Mouse (Mus musculus) cerebellum, adult 11 months (tissue): ENCODE data around the gene Pglyrp1.

Experiments
- DNase-seq: peaks from one replicate; pipeline ENCODE4 v3.0.0; 2022

Pglyrp1 gene

GRCm38 (mm10) chr7:18886963-18887362, 15.8 kb downstream of the Pglyrp1 start:
- DNase-seq: no peak

DNA sequence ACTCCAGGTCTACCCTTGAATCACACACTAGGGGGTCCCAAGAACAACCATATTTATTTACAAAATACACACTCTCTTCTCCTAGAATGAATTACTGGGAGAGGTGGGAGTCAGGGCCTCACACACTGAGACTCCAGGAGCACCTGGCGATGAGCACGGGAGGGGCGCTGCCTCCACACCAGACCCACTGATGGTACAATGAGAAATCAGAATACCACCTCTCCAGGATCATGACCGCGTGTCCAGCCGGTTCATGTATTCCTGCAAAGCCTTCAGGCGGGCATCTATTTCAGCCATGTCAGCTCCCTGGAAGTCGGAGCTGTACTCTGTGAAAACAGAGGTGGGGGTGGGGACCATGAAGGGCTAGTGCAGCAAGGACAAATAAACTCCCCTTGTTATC, 19.7 kb downstream of the Pglyrp1 start:
- no peak for DNase-seq

GRCm38 (mm10) chr7:18891872-18892599, 20.9 kb downstream of the Pglyrp1 start:
- peak; percentile 90 for DNase-seq

DNA sequence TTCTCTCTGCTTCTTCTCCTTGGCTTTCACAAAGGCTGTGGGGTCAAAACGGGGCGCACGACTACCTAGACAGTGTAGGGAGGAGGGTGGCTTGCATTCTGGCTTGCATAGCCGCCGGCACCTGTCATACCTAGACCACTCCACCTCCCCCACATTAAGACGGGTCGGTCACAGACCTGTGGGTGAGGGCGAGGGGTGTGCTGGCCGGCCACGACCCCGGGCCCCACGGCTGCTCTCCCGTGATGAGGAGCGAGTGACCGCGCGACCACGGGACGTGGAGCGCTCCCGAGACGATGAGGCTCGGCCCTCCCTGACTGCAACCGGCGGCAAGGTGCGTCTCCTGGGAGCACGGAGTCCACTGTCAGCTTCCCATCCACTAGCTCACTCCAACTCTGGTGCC, 21.9 kb downstream of the Pglyrp1 start:
- no peak for DNase-seq

GRCm38 (mm10) chr7:18893651-18894430, 22.7 kb downstream of the Pglyrp1 start:
- peak; percentile 82 for DNase-seq

DNA sequence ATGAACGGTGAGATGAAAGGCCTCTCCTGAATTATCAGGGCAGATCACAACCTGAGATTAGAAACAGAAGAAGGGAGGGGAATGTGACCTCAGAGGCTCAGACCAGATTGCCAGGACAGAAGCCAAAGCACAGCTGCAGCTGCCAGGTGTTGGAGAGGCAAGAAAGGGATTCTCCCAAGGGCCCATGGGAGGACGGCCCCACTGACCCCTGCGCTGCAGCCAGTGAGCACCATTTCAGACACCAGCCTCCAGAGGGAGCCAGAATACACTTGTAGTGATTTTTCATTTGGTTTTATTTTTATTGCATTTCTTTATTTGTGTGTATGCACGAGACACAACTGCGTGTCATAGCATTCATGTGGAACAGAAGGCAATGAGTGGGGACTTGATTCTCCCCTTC, 25.4 kb downstream of the Pglyrp1 start:
- DNase-seq: no peak

DNA sequence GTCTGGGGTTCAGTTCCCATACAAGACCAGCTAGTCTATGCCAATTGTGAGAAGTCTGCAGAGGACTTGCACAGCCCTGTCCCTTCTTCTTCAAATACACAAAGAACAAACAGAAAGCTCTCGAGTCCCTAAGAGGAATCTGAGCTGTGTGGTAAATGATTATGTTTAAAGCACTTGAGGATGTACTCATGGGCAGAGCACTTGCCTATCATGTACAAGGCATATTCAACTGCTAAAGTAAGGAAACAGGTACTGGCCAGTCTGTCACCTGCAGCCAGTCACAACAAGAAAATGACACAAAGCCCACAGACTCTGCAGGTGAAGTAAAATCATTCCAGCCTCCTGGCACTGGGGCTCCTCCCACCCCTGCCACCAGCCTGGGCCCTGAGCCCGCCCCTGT, 29.4 kb downstream of the Pglyrp1 start:
- DNase-seq: no peak

- DNase-seq: no peak
Observed at GRCm38 (mm10) chr7:18902486-18902885, 31.4 kb downstream of the Pglyrp1 start.

DNA sequence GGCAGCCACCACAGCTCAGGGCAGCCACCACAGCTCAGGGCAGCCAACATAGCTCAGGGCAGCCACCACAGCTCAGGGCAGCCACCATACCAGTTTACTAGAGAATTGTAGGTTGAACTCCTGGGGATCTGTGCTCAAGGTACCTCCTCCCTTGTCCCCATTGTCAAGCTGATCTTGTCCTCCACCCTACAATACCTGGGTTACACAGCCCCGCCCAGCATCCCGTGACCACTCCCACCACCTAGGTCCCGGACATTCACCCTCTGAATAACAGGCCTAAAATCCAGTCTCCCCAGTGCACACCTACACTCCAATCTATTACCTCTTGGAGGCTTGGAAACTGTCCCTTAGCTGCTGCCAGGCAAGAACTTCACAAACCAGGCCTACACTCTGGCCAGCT, 33.8 kb downstream of the Pglyrp1 start:
- DNase-seq: no peak

DNA sequence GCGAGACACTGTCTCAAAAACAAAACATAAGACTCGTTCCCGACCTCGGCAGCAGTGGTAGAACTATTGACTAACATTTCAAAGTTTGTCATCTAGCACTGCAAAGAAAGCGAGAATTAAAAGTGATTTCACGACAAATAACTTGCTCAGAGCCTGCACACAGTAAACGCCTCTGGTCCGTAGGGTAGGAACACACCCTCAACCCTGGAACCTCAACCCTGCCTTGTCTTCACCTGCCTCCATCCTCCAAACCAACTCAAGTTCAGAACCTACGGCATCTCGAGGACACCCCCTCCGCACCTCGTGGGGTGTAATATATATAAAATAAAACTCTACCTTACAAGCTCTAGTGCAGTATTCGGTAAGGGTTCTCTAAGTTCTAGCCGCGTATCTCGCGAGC, 38.7 kb downstream of the Pglyrp1 start:
- DNase-seq: no peak

DNA sequence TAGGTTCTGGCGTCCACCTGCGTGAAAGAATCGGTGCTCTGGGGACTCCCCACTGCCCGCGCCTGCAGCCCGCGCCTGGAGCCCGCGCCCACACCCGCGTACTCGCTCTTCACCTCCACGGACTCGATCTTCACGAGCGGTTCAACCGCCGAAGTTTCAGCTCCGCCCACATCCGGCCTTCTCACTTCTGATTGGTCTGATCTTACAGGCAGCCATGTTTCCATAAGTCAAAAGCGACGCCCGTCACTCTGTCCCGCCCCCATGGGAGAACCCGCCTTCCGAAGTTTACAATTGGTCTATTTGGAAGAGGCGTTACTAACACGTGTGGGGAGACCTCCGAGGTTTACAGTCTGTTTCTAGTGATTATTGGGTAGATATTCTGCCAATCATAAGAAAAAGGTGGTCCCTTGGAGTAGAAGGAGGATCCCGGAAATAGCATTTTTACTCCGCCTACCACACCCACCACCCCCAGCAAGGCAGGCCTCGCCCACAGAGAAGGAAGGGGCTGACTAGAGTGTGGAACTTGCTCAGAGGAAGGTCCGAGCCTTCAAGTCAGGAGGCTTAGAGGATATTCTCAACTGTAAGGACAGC, 39.2 kb downstream of the Pglyrp1 start, which contains the start of gene Ccdc61:
Gene Ccdc61, minus strand, starts transcription at position 175 of the 591 bp plus-strand sequence.
- DNase-seq: peak; percentile 95

- no peak for DNase-seq
Observed at GRCm38 (mm10) chr7:18916254-18916653, 45.1 kb downstream of the Pglyrp1 start.

DNA sequence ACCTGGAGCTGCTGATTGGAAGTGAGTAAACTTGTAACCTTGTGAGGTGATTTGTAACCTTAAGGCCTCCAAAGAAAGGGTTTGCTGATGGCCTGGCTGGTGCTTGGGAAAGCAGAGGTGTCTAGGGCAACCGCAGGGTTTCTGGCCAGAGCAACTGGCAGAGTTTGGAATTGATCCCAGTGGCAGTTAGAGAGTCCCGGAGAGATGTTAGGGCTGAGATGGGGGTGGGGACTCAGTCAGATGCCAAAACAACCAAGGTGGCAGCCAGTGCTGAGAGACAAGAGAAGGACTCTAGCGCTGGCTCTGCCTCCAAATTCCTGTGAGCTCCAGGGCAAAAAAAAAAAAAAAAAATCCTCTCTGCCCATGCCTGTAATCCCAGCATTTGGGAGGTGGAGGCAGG, 46.8 kb downstream of the Pglyrp1 start:
- DNase-seq: no peak

- DNase-seq: peak; percentile 73
Observed at GRCm38 (mm10) chr7:18921069-18921468, 49.9 kb downstream of the Pglyrp1 start.

GRCm38 (mm10) chr7:18922807-18923206, 51.7 kb downstream of the Pglyrp1 start:
- no peak for DNase-seq

DNA sequence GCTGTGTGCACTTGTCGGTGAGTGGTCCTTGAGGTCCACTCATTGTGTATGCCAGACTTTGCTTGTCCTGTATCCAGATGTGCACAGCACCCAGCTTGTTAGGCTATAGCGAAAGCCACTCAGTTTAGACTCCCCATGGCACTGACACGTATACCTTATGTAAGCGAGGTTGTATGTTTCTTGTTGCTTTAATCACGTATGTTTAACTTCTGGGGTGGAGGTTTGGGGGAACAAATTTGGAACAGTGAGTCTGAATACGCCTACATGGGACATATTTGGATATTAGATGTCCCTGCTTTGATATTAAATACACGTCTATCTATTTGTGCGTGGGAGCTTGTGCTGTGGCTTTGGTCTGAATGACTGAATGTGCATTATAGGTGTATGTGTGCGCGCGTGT, 52.1 kb downstream of the Pglyrp1 start:
- no peak for DNase-seq

- DNase-seq: peak; percentile 43
Observed at GRCm38 (mm10) chr7:18923711-18924191, 52.6 kb downstream of the Pglyrp1 start.

- DNase-seq: no peak
Observed at GRCm38 (mm10) chr7:18924321-18924720, 53.2 kb downstream of the Pglyrp1 start.

DNA sequence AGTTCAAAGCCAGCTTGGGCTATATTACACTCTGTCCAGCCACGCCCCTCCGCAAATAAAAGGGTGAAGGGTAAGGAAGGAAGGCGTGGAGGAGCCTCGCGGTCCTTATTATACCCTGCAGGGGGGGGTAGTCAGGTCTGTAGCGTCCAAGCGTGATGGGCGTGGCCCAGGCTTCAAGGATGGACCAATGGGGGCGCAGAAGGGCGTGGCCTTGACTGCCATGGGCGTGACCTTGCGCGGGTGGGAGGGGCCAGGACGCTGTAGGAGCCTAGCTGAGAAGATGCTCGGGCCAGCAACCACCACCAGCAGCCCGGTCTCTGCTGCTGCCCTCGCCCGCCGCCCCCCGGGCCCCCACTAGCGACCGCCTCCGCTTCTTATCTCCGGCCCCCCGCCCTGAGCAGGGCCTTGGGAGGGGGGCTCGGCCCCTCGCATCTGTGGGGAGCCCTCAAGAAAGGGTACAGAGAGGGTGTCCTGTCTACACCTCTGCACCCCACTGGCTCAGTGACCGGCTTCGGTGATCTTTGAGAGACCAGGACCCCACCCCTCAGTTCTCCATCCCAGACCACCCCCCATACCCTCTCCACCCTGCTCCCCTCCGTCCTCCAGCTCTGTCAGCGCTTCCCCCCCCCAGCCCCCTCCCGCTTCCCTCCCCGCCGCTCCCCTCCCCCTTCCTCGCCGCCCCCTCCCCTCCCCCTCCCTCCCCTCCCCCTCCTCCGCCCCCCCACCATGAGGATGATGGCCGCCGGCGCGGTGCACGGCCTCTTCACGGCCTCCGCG, 54.2 kb downstream of the Pglyrp1 start, which contains the start of gene Nova2:
Gene Nova2, plus strand, starts transcription at position 727 of the 777 bp plus-strand sequence.
- DNase-seq: peak; percentile 97

DNA sequence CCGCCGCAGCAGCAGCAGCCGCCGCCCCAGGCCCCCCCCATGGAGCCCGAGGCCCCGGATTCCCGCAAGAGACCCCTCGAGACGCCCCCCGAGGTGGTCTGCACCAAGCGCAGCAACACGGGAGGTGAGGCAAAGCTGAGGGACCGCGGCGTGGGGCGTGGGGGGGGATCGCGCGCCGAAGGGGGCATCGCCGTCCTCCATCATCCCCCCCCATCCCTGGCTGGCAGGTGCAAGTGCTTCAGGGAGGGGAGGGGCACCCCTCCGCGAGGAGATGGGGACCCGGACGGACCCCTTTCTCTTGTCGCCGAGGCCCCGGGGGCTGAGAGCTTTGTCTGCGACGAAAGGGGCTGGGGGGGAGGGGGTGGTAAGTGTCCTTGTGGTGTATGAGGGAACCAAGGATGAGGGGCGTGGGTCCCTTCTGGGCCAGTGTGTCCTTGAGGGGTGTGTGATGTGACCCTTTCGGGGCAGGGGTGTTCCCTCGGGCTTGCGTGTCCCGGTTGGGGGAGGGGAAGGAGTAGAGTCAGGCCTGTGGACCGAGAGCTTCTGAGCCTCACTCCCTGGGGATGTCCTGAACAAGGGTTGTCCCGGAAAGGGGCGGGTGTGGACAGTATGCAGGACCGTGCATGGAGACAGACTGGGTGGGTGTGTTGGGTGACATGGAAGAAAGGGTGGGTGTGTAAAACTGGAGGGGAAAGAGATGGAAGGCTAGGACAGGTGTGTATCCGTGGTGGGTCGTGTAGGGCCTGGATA, 55.1 kb downstream of the Pglyrp1 start:
- DNase-seq: peak; percentile 56

- DNase-seq: no peak
Observed at GRCm38 (mm10) chr7:18926911-18927310, 55.8 kb downstream of the Pglyrp1 start.

DNA sequence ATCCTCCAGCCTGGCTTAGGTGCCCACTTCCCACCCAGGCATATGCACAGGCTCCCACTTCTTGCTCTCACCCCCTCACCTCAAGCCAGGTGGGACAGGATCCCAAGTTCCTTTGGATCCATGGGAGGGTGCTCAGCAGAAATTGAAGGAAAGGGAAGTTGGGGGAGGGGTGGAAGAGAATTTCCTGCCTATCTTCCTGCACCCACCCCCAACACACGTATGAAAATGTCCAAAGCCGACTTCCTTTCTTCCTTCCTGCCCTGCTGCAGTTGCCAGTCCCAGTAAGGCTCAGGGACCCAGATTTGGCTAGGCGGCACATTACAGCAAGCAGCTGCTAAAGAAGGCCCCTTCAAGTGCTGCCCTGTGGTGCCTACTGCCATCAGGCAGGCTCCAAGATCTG, 56.6 kb downstream of the Pglyrp1 start:
- DNase-seq: no peak
